ENCODE assay signal across 8 mouse cellular contexts in genomic region chr14:41013630-41014613, GRCm38 (mm10). TPM values are rescaled to one million over a fixed set of nuclear protein-coding genes. Genes with fewer than 3 reads are reported as not detected.
A peak's percentile ranks its signal among the peaks of the same experiment; 100 is the strongest.
DNase-seq lines count a peak whose midpoint lies in the region; ATAC-seq lines count a peak whose summit lies in the region.

TSS of gene Fam213a (minus strand) at chr14:41013788.

- no peaks in the 10 kb centered on the region for H3K9me3 ChIP-seq in intestine, embryonic 14.5 days (ENCODE audit: control insufficient read depth, low read length)

- WGBS in intestine, embryonic 14.5 days = 3% methylated on average over 32 of the region's 32 CpGs

- H3K36me3 ChIP-seq in intestine, embryonic 14.5 days (ENCODE audit: control insufficient read depth, insufficient read depth, low read length) = no peaks in the 10 kb centered on the region

- DNase-seq in adrenal gland, adult 8-10 months = peak; percentile 88
- DNase-seq in embryo, embryonic 11.5 days (ENCODE audit: low read depth, low spot score) = peak; percentile 83
- DNase-seq in gastrocnemius, postnatal 36 days = peak; percentile 72 to 75
- peak; percentile 89 for DNase-seq in intestine, embryonic 14.5 days (ENCODE audit: low spot score)
- peak; percentile 88 to 95 for DNase-seq in left cerebral cortex, postnatal 10 days (ENCODE audit: extremely low spot score in 1 of 2, low spot score in 2 of 2)
- DNase-seq in right cerebral cortex, postnatal 10 days (ENCODE audit: low spot score in 2 of 2) = peak; percentile 95 to 96
- DNase-seq in urinary bladder, postnatal 14 days (ENCODE audit: low spot score) = peak; percentile 92

- peak within 1 kb of the TSS; percentile 51 for H3K4me3 ChIP-seq in intestine, embryonic 14.5 days (ENCODE audit: low read depth, low read length)

- peak within 1 kb of the TSS; percentile 62 for H3K9ac ChIP-seq in intestine, embryonic 14.5 days (ENCODE audit: low read length)

- H3K4me1 ChIP-seq in intestine, embryonic 14.5 days (replicated peaks; ENCODE audit: control insufficient read depth, insufficient read depth, low read length) = peaks cover 8% of the 10 kb centered on the region

- no peaks in the 10 kb centered on the region for H3K27me3 ChIP-seq in intestine, embryonic 14.5 days (replicated peaks; ENCODE audit: control insufficient read depth, insufficient read depth, low read length)

- peak within 1 kb of the TSS; percentile 88 for H3K4me2 ChIP-seq in intestine, embryonic 14.5 days (ENCODE audit: low read length)

- intact Hi-C loops in gastrocnemius, postnatal 36 days (cut with DNase I) = no loop called here
- intact Hi-C loops in left cerebral cortex, postnatal 10 days (cut with DNase I) = no loop called here

- H3K27ac ChIP-seq in intestine, embryonic 14.5 days (ENCODE audit: low read depth) = no peak within 1 kb of the TSS; the same call in 1 of the 2 replicates

- peak; percentile 95 for ATAC-seq in intestine, embryonic 14.5 days (replicated peaks; ENCODE audit: low FRiP score, low TSS enrichment, low read depth)
- peak; percentile 95 for ATAC-seq in megakaryocyte progenitor cell, adult 5-6 weeks (replicated peaks; ENCODE audit: poor library complexity)

RNA-seq across cellular contexts. Expression of gene Fam213a, which starts in this region (rescaled TPM):
- 10 to 100 TPM; 39.2 to 77.5 (median 71.6) TPM for total RNA-seq in adrenal gland, adult 8-10 months (2022)
- 10 to 100 TPM; 13.1 to 19.1 TPM for total RNA-seq in gastrocnemius, postnatal 36 days (2021)
- 46.3 and 46.4 TPM in 2 replicates for polyA plus RNA-seq in intestine, embryonic 14.5 days (2014; fragmentation: Nextera tagmentation; extraction: Ambion mirVana)
- total RNA-seq in left cerebral cortex, postnatal 10 days (2021) = 100 to 1,000 TPM in 1 of 2 experiments, 10 to 100 TPM in 1; 97.0 to 101 TPM
- total RNA-seq in megakaryocyte progenitor cell, adult 5-6 weeks (2015) = 10.8 and 20.4 TPM in 2 replicates
- 8.7 and 15.3 TPM in 2 replicates for total RNA-seq in megakaryocyte progenitor cell, adult 5-6 weeks (2017)
